Mouse (Mus musculus): ENCODE measurements at regions not wholly inside any gene's neighbourhood (a gene's known extent, or its start where the extent isn't known, plus 50 kb on each side); places are given as distances from the start of the nearest gene placed in this dataset.

DNA sequence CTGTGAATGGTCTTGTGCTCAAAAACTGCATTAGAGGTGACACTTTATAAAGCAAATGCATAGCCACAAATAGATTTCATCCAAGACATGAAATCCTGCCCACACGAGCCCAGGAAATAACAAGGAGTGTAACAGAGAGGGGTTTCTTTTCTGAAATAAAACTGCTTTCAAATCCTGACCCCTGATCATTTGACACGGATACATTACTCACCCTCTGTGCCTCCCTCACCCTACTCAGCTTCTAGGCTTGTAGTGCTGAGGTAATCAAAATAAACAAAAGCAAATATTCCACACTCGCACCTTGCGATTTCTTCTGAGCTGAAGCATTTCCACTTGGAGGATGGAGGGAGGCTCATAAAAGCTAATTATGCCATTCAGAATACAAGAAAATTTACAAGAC, 108.4 kb upstream of the Ifne start:
- Histone ChIP-seq H3K4me2 (ENCODE audit: low read depth) (no peak overlapping the region), H3K4me3 (ENCODE audit: insufficient read depth in 1 of 2, low read depth in 2 of 2, low read length in 2 of 2) (no peak overlapping the region), H3K27me3 (ENCODE audit: control insufficient read depth, insufficient read depth, low read length) (no peaks in the 10 kb centered on the region), H3K9ac (replicated peaks) (no peak overlapping the region), H3K4me1 (replicated peaks; ENCODE audit: control insufficient read depth in 2 of 2, insufficient read depth in 2 of 2, low read length in 1 of 2) (no peaks in the 10 kb centered on the region), H3K9me3 (ENCODE audit: control insufficient read depth, low read length) (no peaks in the 10 kb centered on the region), H3K36me3 (replicated peaks; ENCODE audit: control insufficient read depth, insufficient read depth, low read depth) (no peaks in the 10 kb centered on the region), H3K27ac (no peak overlapping the region)
- DNase-seq (ENCODE audit: low read depth in 3 of 3, low spot score in 3 of 3) (no peak), ATAC-seq (ENCODE audit: insufficient read depth) (no peak)
- 65% methylated on average over 4 of the region's 4 CpGs for WGBS (ENCODE audit: insufficient replicate concordance)
- TF ChIP-seq EP300 (IDR thresholded peaks at IDR 0.05; ENCODE audit: low read depth) (no peak), CTCF (IDR thresholded peaks at IDR 0.05; ENCODE audit: low read depth) (no peak)

DNA sequence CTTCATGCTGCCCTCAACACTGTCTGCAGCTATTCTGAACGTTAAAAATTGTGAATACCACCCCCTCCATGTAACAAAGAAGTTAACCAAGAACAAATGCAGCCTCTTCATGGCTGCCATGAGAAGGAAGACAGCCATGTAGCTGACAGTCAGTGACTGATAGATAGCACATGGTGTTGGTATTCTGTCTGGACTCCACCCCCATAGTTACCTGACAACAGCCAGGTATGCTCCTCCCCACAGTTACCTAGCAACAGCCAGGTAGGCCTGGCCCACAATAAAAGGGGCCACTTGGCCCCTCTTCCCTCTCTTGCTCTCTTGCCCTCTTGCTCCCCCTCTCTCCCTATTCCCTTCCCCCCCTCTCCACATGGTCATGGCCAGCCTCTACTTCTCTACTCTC, 107.1 kb upstream of the Ifne start:
- H3K9ac ChIP-seq (replicated peaks) = no peak overlapping the region
- 42% methylated on average over 1 of the region's 1 CpGs for WGBS (ENCODE audit: insufficient replicate concordance)
- H3K36me3 ChIP-seq (replicated peaks; ENCODE audit: control insufficient read depth, insufficient read depth, low read depth) = no peaks in the 10 kb centered on the region
- TF ChIP-seq CTCF (IDR thresholded peaks at IDR 0.05; ENCODE audit: low read depth) = no peak
- TF ChIP-seq EP300 (IDR thresholded peaks at IDR 0.05; ENCODE audit: low read depth) = no peak
- H3K27ac ChIP-seq = no peak overlapping the region
- no peak for DNase-seq (ENCODE audit: low read depth in 3 of 3, low spot score in 3 of 3)
- H3K4me1 ChIP-seq (replicated peaks; ENCODE audit: control insufficient read depth in 2 of 2, insufficient read depth in 2 of 2, low read length in 1 of 2) = no peaks in the 10 kb centered on the region; a peak in 1 of 4 replicates
- no peak overlapping the region for H3K4me3 ChIP-seq (ENCODE audit: insufficient read depth in 1 of 2, low read depth in 2 of 2, low read length in 2 of 2)
- no peak overlapping the region for H3K4me2 ChIP-seq (ENCODE audit: low read depth)
- H3K9me3 ChIP-seq (ENCODE audit: control insufficient read depth, low read length) = no peaks in the 10 kb centered on the region
- no peaks in the 10 kb centered on the region for H3K27me3 ChIP-seq (ENCODE audit: control insufficient read depth, insufficient read depth, low read length)
- ATAC-seq (ENCODE audit: insufficient read depth) = no peak

DNA sequence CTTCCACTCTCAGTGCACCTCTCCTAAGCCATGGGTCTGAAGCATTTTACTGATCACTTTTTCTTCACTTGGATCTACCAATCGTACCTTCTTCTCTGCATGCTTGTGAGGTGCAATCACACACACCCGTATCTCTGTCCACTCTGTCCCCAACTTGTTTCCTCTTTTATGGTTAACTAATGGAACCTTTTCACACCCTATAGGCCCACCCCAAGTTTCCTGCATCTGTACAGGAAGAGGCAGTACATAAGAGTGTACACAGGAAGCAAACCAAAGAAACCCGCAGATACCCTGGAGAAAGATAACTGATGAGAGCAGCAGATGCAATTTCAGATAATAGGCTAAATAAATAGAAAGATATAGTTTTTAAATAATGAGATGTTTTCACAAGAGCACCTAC, 102.5 kb upstream of the Ifne start:
- ATAC-seq (ENCODE audit: insufficient read depth) (no peak), DNase-seq (ENCODE audit: low read depth in 3 of 3, low spot score in 3 of 3) (no peak)
- 18% methylated on average over 3 of the region's 3 CpGs for WGBS (ENCODE audit: insufficient replicate concordance)
- no peaks in the 10 kb centered on the region for H3K36me3 ChIP-seq (replicated peaks; ENCODE audit: control insufficient read depth, insufficient read depth, low read depth)
- no peak overlapping the region for H3K27ac ChIP-seq
- no peaks in the 10 kb centered on the region for H3K9me3 ChIP-seq (ENCODE audit: control insufficient read depth, low read length)
- no peak overlapping the region for H3K4me2 ChIP-seq (ENCODE audit: low read depth)
- peaks cover 4 to 10% of the 10 kb centered on the region in 2 experiments; a peak in 3 of 4 replicates for H3K4me1 ChIP-seq (replicated peaks; ENCODE audit: control insufficient read depth in 2 of 2, insufficient read depth in 2 of 2, low read length in 1 of 2)
- H3K27me3 ChIP-seq (ENCODE audit: control insufficient read depth, insufficient read depth, low read length) = no peaks in the 10 kb centered on the region
- TF ChIP-seq EP300 (IDR thresholded peaks at IDR 0.05; ENCODE audit: low read depth) = no peak
- H3K4me3 ChIP-seq (ENCODE audit: insufficient read depth in 1 of 2, low read depth in 2 of 2, low read length in 2 of 2) = no peak overlapping the region
- H3K9ac ChIP-seq (replicated peaks) = no peak overlapping the region

DNA sequence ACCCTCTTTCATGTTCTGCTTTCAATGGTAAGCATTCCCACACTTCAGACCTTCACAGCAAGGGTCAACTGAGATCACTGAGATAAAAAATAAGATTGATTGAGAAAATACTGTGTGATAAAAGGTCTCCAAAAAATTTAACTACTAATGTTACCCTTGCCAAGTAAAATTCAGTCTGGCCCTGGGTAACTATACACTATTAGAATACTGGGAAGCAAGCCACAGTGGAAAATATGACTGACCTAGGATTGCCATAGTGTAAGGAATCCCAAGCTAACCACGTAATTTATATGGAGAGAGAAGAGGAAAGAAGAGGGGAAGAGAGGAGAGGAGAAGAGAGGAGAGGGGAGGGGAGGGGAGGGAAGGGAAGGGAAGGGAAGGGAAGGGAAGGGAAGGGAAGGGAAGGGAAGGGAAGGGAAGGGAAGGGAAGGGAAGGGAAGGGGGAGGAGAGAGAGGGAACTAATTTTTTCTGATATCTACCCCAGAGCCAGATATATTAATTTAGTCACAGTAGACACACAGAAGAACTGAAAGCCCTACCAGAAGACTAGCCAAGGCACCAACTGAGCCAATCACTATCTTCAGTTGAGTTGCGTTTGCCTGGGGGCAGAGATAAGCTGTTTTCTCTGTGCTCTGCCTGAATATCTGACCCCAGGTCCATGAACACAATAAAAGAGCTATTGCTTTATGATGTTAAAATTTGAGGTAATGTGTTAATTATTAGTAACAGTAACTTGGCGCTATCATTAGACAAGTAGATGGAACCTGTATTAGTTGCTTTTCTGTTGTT, 97.3 kb upstream of the Ifne start:
- H3K9me3 ChIP-seq (ENCODE audit: control insufficient read depth, low read length) = no peaks in the 10 kb centered on the region
- H3K4me2 ChIP-seq (ENCODE audit: low read depth) = no peak overlapping the region
- H3K9ac ChIP-seq (replicated peaks) = no peak overlapping the region
- H3K4me3 ChIP-seq (ENCODE audit: insufficient read depth in 1 of 2, low read depth in 2 of 2, low read length in 2 of 2) = no peak overlapping the region
- DNase-seq (ENCODE audit: low read depth in 3 of 3, low spot score in 3 of 3) = peak in 1 of 3 experiments; percentile 24
- no peaks in the 10 kb centered on the region for H3K27me3 ChIP-seq (ENCODE audit: control insufficient read depth, insufficient read depth, low read length)
- TF ChIP-seq EP300 (IDR thresholded peaks at IDR 0.05; ENCODE audit: low read depth) (peak; percentile 62), CTCF (IDR thresholded peaks at IDR 0.05; ENCODE audit: low read depth) (no peak)
- 38% methylated on average over 3 of the region's 3 CpGs for WGBS (ENCODE audit: insufficient replicate concordance)
- peaks cover 6 to 11% of the 10 kb centered on the region in 2 experiments; a peak in 3 of 4 replicates for H3K4me1 ChIP-seq (replicated peaks; ENCODE audit: control insufficient read depth in 2 of 2, insufficient read depth in 2 of 2, low read length in 1 of 2)
- H3K27ac ChIP-seq = no peak overlapping the region
- peak; percentile 73 for ATAC-seq (ENCODE audit: insufficient read depth)
- no peaks in the 10 kb centered on the region for H3K36me3 ChIP-seq (replicated peaks; ENCODE audit: control insufficient read depth, insufficient read depth, low read depth)

DNA sequence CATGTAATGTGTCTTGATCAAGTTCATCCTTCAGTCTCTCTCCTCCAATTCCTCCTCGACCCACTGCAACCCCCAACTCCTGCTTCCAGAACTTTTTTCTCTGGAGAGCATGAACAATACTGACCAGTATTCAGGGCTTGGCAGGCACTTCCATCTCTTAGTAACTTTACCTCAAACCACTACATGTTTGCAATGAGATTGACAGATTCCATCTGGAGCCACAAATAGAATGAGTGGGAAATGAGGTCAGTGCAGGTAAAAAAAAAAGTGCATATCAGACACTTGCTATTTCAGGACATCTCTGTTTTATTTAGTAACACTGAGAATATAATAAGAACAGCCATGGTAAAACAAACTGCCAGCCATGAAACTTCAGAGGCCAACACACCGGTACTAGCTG, 94.5 kb upstream of the Ifne start:
- 44% methylated on average over 2 of the region's 2 CpGs for WGBS (ENCODE audit: insufficient replicate concordance)
- Histone ChIP-seq H3K4me1 (replicated peaks; ENCODE audit: control insufficient read depth in 2 of 2, insufficient read depth in 2 of 2, low read length in 1 of 2) (peaks cover 6 to 14% of the 10 kb centered on the region in 2 experiments), H3K9ac (replicated peaks) (no peak overlapping the region), H3K27me3 (ENCODE audit: control insufficient read depth, insufficient read depth, low read length) (no peaks in the 10 kb centered on the region), H3K9me3 (ENCODE audit: control insufficient read depth, low read length) (no peaks in the 10 kb centered on the region), H3K27ac (no peak overlapping the region), H3K36me3 (replicated peaks; ENCODE audit: control insufficient read depth, insufficient read depth, low read depth) (no peaks in the 10 kb centered on the region), H3K4me3 (ENCODE audit: insufficient read depth in 1 of 2, low read depth in 2 of 2, low read length in 2 of 2) (no peak overlapping the region), H3K4me2 (ENCODE audit: low read depth) (no peak overlapping the region)
- ATAC-seq (ENCODE audit: insufficient read depth) = no peak
- TF ChIP-seq EP300 (IDR thresholded peaks at IDR 0.05; ENCODE audit: low read depth) (no peak), CTCF (IDR thresholded peaks at IDR 0.05; ENCODE audit: low read depth) (no peak)
- no peak for DNase-seq (ENCODE audit: low read depth in 3 of 3, low spot score in 3 of 3)
